Mouse (Mus musculus) heart, adult 2 months (tissue): Measurements from ENCODE around the gene Pnpo. TPM values are rescaled to one million over a fixed set of nuclear protein-coding genes. Genes with fewer than 3 reads are reported as not detected.

Experiments
- DNase-seq, 2 experiments: peaks; one replicate each; pipeline ENCODE4 v3.0.0; 2021
- H3K27ac ChIP-seq: fragments of 200-600 bp; 2 replicates; pipeline ENCODE4 v1.8.1; 2022
- H3K27me3 ChIP-seq: fragments of 200-500 bp; 2 replicates; pipeline ENCODE4 v1.6.1; 2012; ENCODE audit warnings: mild to moderate bottlenecking, low read length, inconsistent platforms, mixed read lengths; ENCODE audit not compliant: control insufficient read depth, insufficient read depth
- H3K36me3 ChIP-seq: fragments of 200-500 bp; 2 replicates; pipeline ENCODE4 v1.6.1; 2012; ENCODE audit warnings: low read length, inconsistent platforms; ENCODE audit not compliant: control insufficient read depth, insufficient read depth
- H3K4me1 ChIP-seq: fragments of 200-500 bp; 2 replicates; pipeline ENCODE4 v1.6.1; 2011; ENCODE audit warnings: low read length; ENCODE audit not compliant: control insufficient read depth, insufficient read depth
- H3K4me3 ChIP-seq: fragments of 200-600 bp; 2 replicates; pipeline ENCODE4 v1.8.1; 2022
- H3K79me2 ChIP-seq: fragments of 200-500 bp; replicated peaks from 2 replicates; pipeline ENCODE4 v1.6.1; 2012; ENCODE audit warnings: mild to moderate bottlenecking, inconsistent platforms, low read length, moderate library complexity, mixed read lengths; ENCODE audit not compliant: control insufficient read depth, insufficient read depth
- H3K9ac ChIP-seq: fragments of 200-500 bp; 2 replicates; pipeline ENCODE4 v1.6.1; 2012; ENCODE audit warnings: low read depth, mild to moderate bottlenecking, control low read depth, inconsistent platforms, low read length, mixed read lengths
- CTCF ChIP-seq: fragments of 200-600 bp; IDR thresholded peaks from 2 replicates; pipeline ENCODE4 v1.8.1; 2022; ENCODE audit warnings: antibody characterized with exemption, mild to moderate bottlenecking, moderate library complexity
- EP300 ChIP-seq: fragments of 200-500 bp; IDR thresholded peaks from 2 replicates; pipeline ENCODE4 v1.6.1; 2011; ENCODE audit warnings: low read depth, low read length, control low read depth; ENCODE audit not compliant: insufficient read depth
- POLR2A ChIP-seq: fragments of 200-500 bp; IDR thresholded peaks from 2 replicates; pipeline ENCODE4 v1.6.1; 2011; ENCODE audit warnings: mild to moderate bottlenecking, low read depth, low read length, control low read depth; ENCODE audit not compliant: insufficient read depth
- WGBS: fragments of 180-500 bp; shearing (Covaris S2); methylation state at CpG from one replicate; pipeline ENCODE4 v1.1.7; 2018; 5-methylcytosine and 5-hydroxymethylcytosine counted together
- intact Hi-C: fragments of 180-260 bp; cut with DNase I; formaldehyde crosslinking; loops from one replicate; pipeline ENCODE4 v1.15.1; 2025
- polyA plus RNA-seq: library from polyadenylated mRNA; depleted of rRNA; stranded (reverse); fragments of >200 nt; gene quantifications from 2 replicates; pipeline ENCODE4 v1.2.3, GENCODE M21; 2012
- total RNA-seq, 2 experiments: library from RNA; stranded (reverse); gene quantifications; 2 replicates each; pipeline ENCODE4 v1.2.3; 2021

Gene Pnpo
- total and polyA plus RNA-seq, 3 experiments, result 12.9 to 22.0 (median 13.0) TPM

GRCm38 (mm10) chr11:96916044-96916884 lies 27.5 kb downstream of the Pnpo start, which contains the start of gene Cdk5rap3:
Cdk5rap3 (minus strand) TSS chr11:96916496.
- Histone ChIP-seq H3K79me2 (no peaks in the 10 kb centered on the region), H3K27me3 (no peaks in the 10 kb centered on the region), H3K4me3 (peak within 1 kb of the TSS; percentile 74), H3K4me1 (no peaks in the 10 kb centered on the region), H3K9ac (peak within 1 kb of the TSS; percentile 79), H3K36me3 (no peaks in the 10 kb centered on the region), H3K27ac (peak within 1 kb of the TSS; percentile 77)
- peak; percentile 78 for TF ChIP-seq EP300
- peak; percentile 89 for TF ChIP-seq POLR2A
- peak; percentile 84 for TF ChIP-seq CTCF
- peak; percentile 99 for DNase-seq
- intact Hi-C loops, result loop anchor here (2.0 to 5.0 kb wide), 2 partner anchors 66 to 109 kb away; partner anchors contain the start of gene Sp2
- whole genome bisulfite sequencing, result under 1% methylated on average over 55 of the region's 55 CpGs

- intact Hi-C loops, result loop anchor here (5.0 kb wide), 1 partner anchor 150 kb away; no protein-coding TSS in a partner anchor
These were observed 31.1 kb downstream of the Pnpo start for GRCm38 (mm10) chr11:96912682-96913081.

GRCm38 (mm10) chr11:96910003-96910402 lies 33.8 kb downstream of the Pnpo start:
- TF ChIP-seq CTCF, result peak; percentile 92
- peak; percentile 76; the same call in 1 of the 2 replicates for TF ChIP-seq EP300
- no peak for TF ChIP-seq POLR2A
- no peak overlapping the region for H3K4me3 ChIP-seq
- DNase-seq, result peak; percentile 76 to 80
- no peaks in the 10 kb centered on the region for H3K27me3 ChIP-seq
- 25% methylated on average over 7 of the region's 7 CpGs for WGBS
- no peaks in the 10 kb centered on the region for H3K79me2 ChIP-seq
- H3K36me3 ChIP-seq, result no peaks in the 10 kb centered on the region
- H3K4me1 ChIP-seq, result no peaks in the 10 kb centered on the region; the same call in 1 of the 2 replicates
- H3K27ac ChIP-seq, result no peak overlapping the region
- intact Hi-C loops, result loop anchor here (1.0 to 5.0 kb wide), 2 partner anchors 43 to 148 kb away; no protein-coding TSS in a partner anchor
- H3K9ac ChIP-seq, result no peak overlapping the region

More at GRCm38 (mm10) chr11:96912682-96913081, 31.1 kb downstream of the Pnpo start:
- Histone ChIP-seq H3K9ac (no peak overlapping the region), H3K4me3 (no peak overlapping the region), H3K4me1 (no peaks in the 10 kb centered on the region), H3K27me3 (no peaks in the 10 kb centered on the region), H3K79me2 (no peaks in the 10 kb centered on the region), H3K27ac (no peak overlapping the region), H3K36me3 (no peaks in the 10 kb centered on the region)
- no peak for DNase-seq
- TF ChIP-seq POLR2A (no peak), CTCF (no peak)
- 54% methylated on average over 11 of the region's 11 CpGs for WGBS

- intact Hi-C loops, result no loop called here
- Histone ChIP-seq H3K4me1 (no peaks in the 10 kb centered on the region; the same call in 1 of the 2 replicates), H3K79me2 (no peaks in the 10 kb centered on the region), H3K27me3 (no peaks in the 10 kb centered on the region), H3K9ac (no peak overlapping the region), H3K4me3 (no peak overlapping the region), H3K27ac (no peak overlapping the region), H3K36me3 (no peaks in the 10 kb centered on the region)
- 95% methylated on average over 12 of the region's 12 CpGs for WGBS
- TF ChIP-seq EP300 (no peak), POLR2A (no peak), CTCF (no peak)
- no peak for DNase-seq
These were observed 35.2 kb downstream of the Pnpo start for GRCm38 (mm10) chr11:96908594-96908993.

- Histone ChIP-seq H3K27me3 (no peaks in the 10 kb centered on the region), H3K27ac (peak overlapping the region; percentile 73), H3K9ac (no peak overlapping the region), H3K79me2 (no peaks in the 10 kb centered on the region), H3K36me3 (no peaks in the 10 kb centered on the region), H3K4me1 (no peaks in the 10 kb centered on the region; the same call in 1 of the 2 replicates), H3K4me3 (no peak overlapping the region)
- peak; percentile 58 to 64 for DNase-seq
- 32% methylated on average over 15 of the region's 15 CpGs for WGBS
- TF ChIP-seq EP300 (peak; percentile 66; the same call in 1 of the 2 replicates), POLR2A (no peak)
- intact Hi-C loops, result no loop called here
These were observed 37.2 kb downstream of the Pnpo start for GRCm38 (mm10) chr11:96906431-96907161.
